Mouse (Mus musculus) erythroblast, embryonic 14.5 days (primary cell): ENCODE data around the gene Kl.

Source experiments
- GATA1 ChIP-seq: IDR thresholded peaks from 2 replicates; pipeline ENCODE4 v1.6.1; 2012; ENCODE audit warnings: low read length, inconsistent platforms, mixed read lengths
- TAL1 ChIP-seq: IDR thresholded peaks from 3 replicates; pipeline ENCODE4 v1.6.1; 2012; ENCODE audit warnings: low read length, inconsistent platforms, mixed read lengths

- TF ChIP-seq GATA1 (no peak), TAL1 (no peak)
These were observed 29.7 kb downstream of the Kl start for GRCm38 (mm10) chr5:150982082-150982481.
